Mouse (Mus musculus) 416B (cell line): ENCODE results near the gene Gm10340.
"Not testable (repeated sequence)": the region's sequence is repeated elsewhere in the genome, so short reads cannot be mapped to it uniquely, and the experiment has no call there.

ENCODE experiments used
- DNase-seq: peaks from one replicate; pipeline ENCODE4 v3.0.0; 2011; ENCODE audit warnings: low read depth

The Gm10340 gene

DNA sequence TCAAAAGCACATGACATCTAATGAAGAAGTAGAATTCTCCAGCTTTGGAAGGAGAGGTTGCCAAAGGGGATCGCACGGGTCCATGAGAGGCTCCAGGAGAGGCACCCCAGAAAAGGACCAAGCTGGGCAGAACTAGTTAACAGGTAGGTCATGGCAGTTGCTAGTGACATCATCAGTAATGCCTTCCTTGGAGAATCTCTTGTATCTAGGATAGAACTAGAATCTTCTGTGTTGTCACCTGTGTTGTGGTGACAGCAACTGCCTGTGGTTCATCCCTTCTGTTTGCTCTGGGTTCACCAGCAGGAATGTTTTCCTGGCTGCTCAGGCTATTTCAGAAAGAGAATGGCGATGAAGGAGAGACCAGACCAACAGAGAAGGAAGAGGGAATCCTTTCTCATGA lies at the start of gene Gm10340:
TSS of gene Gm10340 (plus strand) at position 301 of the 400 bp plus-strand sequence.
- not testable (repeated sequence) for DNase-seq

- not testable (repeated sequence) for DNase-seq
Measured at GRCm38 (mm10) chr14:3116051-3116450, 17.7 kb upstream of the Gm10340 start.

DNA sequence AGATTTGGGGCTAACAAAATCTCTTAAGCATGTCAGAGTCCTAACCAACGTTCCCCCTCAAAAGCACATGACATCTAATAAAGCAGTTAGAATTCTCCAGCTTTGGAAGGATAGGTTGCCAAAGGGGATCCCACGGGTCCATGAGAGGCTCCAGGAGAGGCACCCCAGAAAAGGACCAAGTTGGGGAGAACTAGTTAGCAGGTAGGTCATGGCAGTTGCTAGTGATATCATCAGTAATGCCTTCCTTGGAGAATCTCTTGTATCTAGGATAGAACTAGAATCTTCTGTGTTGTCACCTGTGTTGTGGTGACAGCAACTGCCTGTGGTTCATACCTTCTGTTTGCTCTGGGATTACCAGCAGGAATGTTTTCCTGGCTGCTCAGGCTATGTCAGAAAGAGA lies 54.2 kb downstream of the Gm10340 start, which contains the start of gene Gm5795:
TSS of gene Gm5795 (plus strand) at position 301 of the 400 bp plus-strand sequence.
- DNase-seq = not testable (repeated sequence)
